8 mouse cellular contexts compared by ENCODE assay signal in genomic region chr2:144011080-144011551, GRCm38 (mm10). TPM values are rescaled to one million over a fixed set of nuclear protein-coding genes. Genes with fewer than 3 reads are reported as not detected.
DNase-seq lines count a peak whose midpoint lies in the region; ATAC-seq lines count a peak whose summit lies in the region.

Gene Rrbp1 (minus strand): TSS chr2:144011263.

- peak within 1 kb of the TSS; percentile 87 for H3K9ac ChIP-seq in hindbrain, embryonic 12.5 days

- no peaks in the 10 kb centered on the region for H3K27me3 ChIP-seq in hindbrain, embryonic 12.5 days

- peak; percentile 100 for ATAC-seq in hindbrain, embryonic 12.5 days (ENCODE audit: low FRiP score)

- H3K4me1 ChIP-seq in hindbrain, embryonic 12.5 days: peaks cover 23% of the 10 kb centered on the region

- DNase-seq in NIH3T3 (ENCODE audit: low read depth): peak; percentile 99
- DNase-seq in cerebellum, postnatal 10 days: peak; percentile 99 to 100
- DNase-seq in frontal cortex, postnatal 10 days (ENCODE audit: low spot score in 2 of 2): peak; percentile 99
- DNase-seq in layer of hippocampus, postnatal 14 days (ENCODE audit: low spot score in 2 of 2): peak; percentile 99
- peak; percentile 98 for DNase-seq in lung, postnatal 14 days
- peak; percentile 94 for DNase-seq in retina, adult 2 months (ENCODE audit: low read depth, low spot score)
- peak; percentile 98 to 99 for DNase-seq in thymus, postnatal 36 days

- H3K4me2 ChIP-seq in hindbrain, embryonic 12.5 days (replicated peaks): peak within 1 kb of the TSS; percentile 59

- WGBS in hindbrain, embryonic 12.5 days: under 1% methylated on average over 43 of the region's 53 CpGs

- H3K4me3 ChIP-seq in hindbrain, embryonic 12.5 days: peak within 1 kb of the TSS; percentile 91

- no peaks in the 10 kb centered on the region for H3K9me3 ChIP-seq in hindbrain, embryonic 12.5 days (replicated peaks)

- no peaks in the 10 kb centered on the region for H3K36me3 ChIP-seq in hindbrain, embryonic 12.5 days

- peak within 1 kb of the TSS; percentile 88 for H3K27ac ChIP-seq in hindbrain, embryonic 12.5 days

RNA-seq across cellular contexts. Expression of gene Rrbp1, which starts in this region (rescaled TPM):
- polyA plus RNA-seq in hindbrain, embryonic 12.5 days (2016; fragmentation: Nextera tagmentation; extraction: Ambion mirVana): 60.7 and 61.6 TPM in 2 replicates
- 10 to 100 TPM; 86.8 to 90.1 TPM for total RNA-seq in layer of hippocampus, postnatal 14 days (2021)

Comparison
In these comparisons a context has a peak if more than half of its experiments do, and no peak if none do; other contexts are left out.
1. Peak in every context shown above with its lines: DNase-seq, ATAC-seq, H3K4me3 ChIP-seq and H3K27ac ChIP-seq.